Comparison of ENCODE assay signal across 8 mouse cellular contexts in the genomic region with DNA sequence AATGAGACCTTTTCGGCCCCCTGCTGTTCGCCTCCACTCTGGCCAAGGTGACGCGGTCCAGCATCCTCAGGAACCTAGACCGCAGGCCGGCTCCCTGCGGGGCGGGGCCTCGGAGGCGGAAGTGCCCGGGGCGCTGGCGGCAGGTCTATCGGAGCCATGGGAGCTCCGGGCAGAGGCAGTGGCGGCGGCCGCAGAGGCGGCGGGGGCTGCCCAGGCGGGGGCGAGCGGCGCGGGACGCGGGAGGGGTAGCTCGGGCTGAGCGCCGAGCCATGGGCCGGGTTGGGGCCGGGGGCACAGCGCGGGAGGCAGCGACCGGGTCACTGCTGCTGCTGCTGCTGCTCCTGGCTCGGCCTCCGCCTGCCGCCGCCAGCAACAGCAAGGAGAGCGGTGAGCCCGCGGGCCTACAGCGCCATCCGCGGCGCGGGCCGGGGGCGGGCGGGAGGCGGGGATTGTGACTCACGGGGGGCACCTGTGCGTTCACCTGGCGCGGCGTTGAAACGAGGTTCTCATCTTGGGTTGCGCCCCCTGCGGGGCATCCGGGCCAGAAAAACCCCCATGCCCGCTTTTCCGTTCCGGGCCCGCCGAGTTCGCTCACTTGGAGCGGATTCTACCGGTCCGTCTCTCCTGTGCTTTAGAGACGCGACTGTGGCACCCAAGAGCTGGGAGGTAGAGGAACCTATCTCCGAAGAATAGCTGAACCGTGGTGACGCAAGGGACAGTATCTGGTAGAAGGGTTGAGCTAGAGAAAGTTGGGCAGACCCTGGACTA. TPM values are rescaled to one million over a fixed set of nuclear protein-coding genes. Genes with fewer than 3 reads are reported as not detected.
DNase-seq lines count a peak whose midpoint lies in the region; ATAC-seq and TF ChIP-seq lines count a peak whose summit lies in the region.

Gene Tmem8 (plus strand): TSS at position 119 of the 768 bp plus-strand sequence.

- H3K9me3 ChIP-seq in embryonic facial prominence, embryonic 10.5 days: no peaks in the 10 kb centered on the region
- no peaks in the 10 kb centered on the region for H3K9me3 ChIP-seq in heart, embryonic 11.5 days (replicated peaks; ENCODE audit: control insufficient read depth, low read length)
- no peaks in the 10 kb centered on the region for H3K9me3 ChIP-seq in kidney, embryonic 15.5 days (replicated peaks)
- H3K9me3 ChIP-seq in liver, embryonic 12.5 days (replicated peaks): no peaks in the 10 kb centered on the region
- H3K9me3 ChIP-seq in stomach, embryonic 14.5 days (ENCODE audit: control insufficient read depth, low read depth, low read length): no peaks in the 10 kb centered on the region

- peak; percentile 66 for ATAC-seq in heart, embryonic 11.5 days (replicated peaks; ENCODE audit: insufficient number of reproducible peaks, low FRiP score, low TSS enrichment)
- ATAC-seq in kidney, embryonic 15.5 days (replicated peaks; ENCODE audit: low FRiP score): peak; percentile 63
- ATAC-seq in liver, embryonic 12.5 days: peak; percentile 74
- ATAC-seq in stomach, embryonic 14.5 days (ENCODE audit: insufficient number of reproducible peaks, insufficient read depth, low FRiP score, low read depth): peak; percentile 64

- H3K9ac ChIP-seq in heart, embryonic 11.5 days (ENCODE audit: low read depth, low read length): peak within 1 kb of the TSS; percentile 73
- H3K9ac ChIP-seq in kidney, embryonic 15.5 days: peak within 1 kb of the TSS; percentile 64
- H3K9ac ChIP-seq in liver, embryonic 12.5 days: peak within 1 kb of the TSS; percentile 80
- peak within 1 kb of the TSS; percentile 42 for H3K9ac ChIP-seq in stomach, embryonic 14.5 days (replicated peaks; ENCODE audit: low read depth, low read length)

- H3K4me2 ChIP-seq in heart, embryonic 11.5 days: peak within 1 kb of the TSS; percentile 88
- H3K4me2 ChIP-seq in kidney, embryonic 15.5 days: peak within 1 kb of the TSS; percentile 97
- peak within 1 kb of the TSS; percentile 95 for H3K4me2 ChIP-seq in liver, embryonic 12.5 days
- H3K4me2 ChIP-seq in myocyte (ENCODE audit: low read depth): peak within 1 kb of the TSS; percentile 71
- H3K4me2 ChIP-seq in stomach, embryonic 14.5 days (replicated peaks; ENCODE audit: low read depth, low read length): peak within 1 kb of the TSS; percentile 94

- peaks cover 95% of the 10 kb centered on the region for H3K27me3 ChIP-seq in embryonic facial prominence, embryonic 10.5 days (replicated peaks; ENCODE audit: low read depth, poor library complexity, severe bottlenecking)
- peaks cover 82% of the 10 kb centered on the region for H3K27me3 ChIP-seq in heart, embryonic 11.5 days (ENCODE audit: control insufficient read depth, insufficient read depth, low read length)
- H3K27me3 ChIP-seq in kidney, embryonic 15.5 days: peaks cover 91% of the 10 kb centered on the region
- H3K27me3 ChIP-seq in liver, embryonic 12.5 days (replicated peaks): peaks cover 91% of the 10 kb centered on the region
- H3K27me3 ChIP-seq in myocyte (ENCODE audit: control insufficient read depth, insufficient read depth, insufficient read length): peaks cover 43% of the 10 kb centered on the region
- peaks cover 43% of the 10 kb centered on the region for H3K27me3 ChIP-seq in stomach, embryonic 14.5 days (ENCODE audit: control insufficient read depth, insufficient read depth, low read length)

- peak within 1 kb of the TSS; percentile 66 for H3K27ac ChIP-seq in embryonic facial prominence, embryonic 10.5 days (replicated peaks)
- H3K27ac ChIP-seq in heart, embryonic 11.5 days (ENCODE audit: low read depth, low read length): no peak within 1 kb of the TSS
- peak within 1 kb of the TSS; percentile 11; the same call in 1 of the 2 replicates for H3K27ac ChIP-seq in kidney, embryonic 15.5 days
- H3K27ac ChIP-seq in liver, embryonic 12.5 days: no peak within 1 kb of the TSS
- no peak within 1 kb of the TSS for H3K27ac ChIP-seq in stomach, embryonic 14.5 days (ENCODE audit: low read length)

- H3K36me3 ChIP-seq in embryonic facial prominence, embryonic 10.5 days (replicated peaks): no peaks in the 10 kb centered on the region
- no peaks in the 10 kb centered on the region for H3K36me3 ChIP-seq in heart, embryonic 11.5 days (ENCODE audit: control insufficient read depth, insufficient read depth, low read length)
- H3K36me3 ChIP-seq in kidney, embryonic 15.5 days: no peaks in the 10 kb centered on the region
- no peaks in the 10 kb centered on the region for H3K36me3 ChIP-seq in liver, embryonic 12.5 days
- H3K36me3 ChIP-seq in myocyte (ENCODE audit: control insufficient read depth, insufficient read depth): no peaks in the 10 kb centered on the region
- H3K36me3 ChIP-seq in stomach, embryonic 14.5 days (ENCODE audit: control insufficient read depth, insufficient read depth, low read length): no peaks in the 10 kb centered on the region

- peaks cover 26% of the 10 kb centered on the region for H3K4me1 ChIP-seq in embryonic facial prominence, embryonic 10.5 days
- H3K4me1 ChIP-seq in heart, embryonic 11.5 days (ENCODE audit: control insufficient read depth, insufficient read depth, low read length): peaks cover 8% of the 10 kb centered on the region
- peaks cover 41% of the 10 kb centered on the region for H3K4me1 ChIP-seq in kidney, embryonic 15.5 days
- peaks cover 22% of the 10 kb centered on the region for H3K4me1 ChIP-seq in liver, embryonic 12.5 days
- H3K4me1 ChIP-seq in stomach, embryonic 14.5 days (ENCODE audit: control insufficient read depth, insufficient read depth, low read length): peaks cover 10% of the 10 kb centered on the region; the same call in 1 of the 2 replicates

- peak within 1 kb of the TSS; percentile 81 for H3K4me3 ChIP-seq in embryonic facial prominence, embryonic 10.5 days
- peak within 1 kb of the TSS; percentile 65 for H3K4me3 ChIP-seq in heart, embryonic 11.5 days (ENCODE audit: low read depth, low read length)
- peak within 1 kb of the TSS; percentile 70 for H3K4me3 ChIP-seq in kidney, embryonic 15.5 days (replicated peaks)
- peak within 1 kb of the TSS; percentile 73 for H3K4me3 ChIP-seq in liver, embryonic 12.5 days
- no peak within 1 kb of the TSS for H3K4me3 ChIP-seq in myocyte
- peak within 1 kb of the TSS; percentile 60 for H3K4me3 ChIP-seq in stomach, embryonic 14.5 days (ENCODE audit: low read depth, low read length)

- peak; percentile 81 for DNase-seq in 3134 (ENCODE audit: extremely low read depth, insufficient read length, low spot score)
- peak; percentile 69 to 71 for DNase-seq in adrenal gland, adult 18-20 months (ENCODE audit: low spot score in 2 of 2)
- peak; percentile 77 for DNase-seq in embryonic facial prominence, embryonic 10.5 days (ENCODE audit: low spot score)

- TF ChIP-seq POLR2A in myocyte (IDR thresholded peaks at IDR 0.05; ENCODE audit: insufficient read length, low read depth): no peak

- no peak within 1 kb of the TSS for H3ac ChIP-seq in myocyte (ENCODE audit: control insufficient read depth, insufficient read length)

- WGBS in embryonic facial prominence, embryonic 10.5 days: under 1% methylated on average over 75 of the region's 75 CpGs
- under 1% methylated on average over 57 of the region's 75 CpGs for WGBS in heart, embryonic 11.5 days (ENCODE audit: insufficient replicate concordance)
- under 1% methylated on average over 57 of the region's 75 CpGs for WGBS in kidney, embryonic 15.5 days
- WGBS in liver, embryonic 12.5 days (ENCODE audit: insufficient replicate concordance): 1% methylated on average over 75 of the region's 75 CpGs
- under 1% methylated on average over 72 of the region's 75 CpGs for WGBS in stomach, embryonic 14.5 days

- no peaks in the 10 kb centered on the region for H3K79me2 ChIP-seq in myocyte (ENCODE audit: control insufficient read depth, insufficient read depth)

TF ChIP-seq in myocyte, 11 proteins besides CTCF, POLR2A, EP300 and RAD21:
- TF ChIP-seq REST (IDR thresholded peaks at IDR 0.05; ENCODE audit: insufficient read depth, insufficient read length) (no peak), E2F4 (IDR thresholded peaks at IDR 0.05; ENCODE audit: insufficient read depth) (no peak), USF1 (IDR thresholded peaks at IDR 0.05; ENCODE audit: low read depth) (no peak), SRF (IDR thresholded peaks at IDR 0.05; ENCODE audit: control insufficient read depth, insufficient read length, low read depth) (no peak), MYOD1 (IDR thresholded peaks at IDR 0.05; ENCODE audit: control insufficient read depth in 1 of 3, insufficient read length in 2 of 3, low read depth in 2 of 3) (no peak), TCF12 (IDR thresholded peaks at IDR 0.05; ENCODE audit: insufficient read depth, poor library complexity, severe bottlenecking) (no peak), MAX (IDR thresholded peaks at IDR 0.05; ENCODE audit: low read depth) (no peak), CEBPB (IDR thresholded peaks at IDR 0.05; ENCODE audit: insufficient read depth, poor library complexity, severe bottlenecking) (no peak), MYOG (IDR thresholded peaks at IDR 0.05; ENCODE audit: control insufficient read depth in 1 of 3, insufficient read depth in 1 of 3, insufficient read length in 2 of 3, low read depth in 2 of 3) (no peak), TCF3 (IDR thresholded peaks at IDR 0.05; ENCODE audit: insufficient read length, low read depth) (no peak), POLR2AphosphoS2 (IDR thresholded peaks at IDR 0.05; ENCODE audit: insufficient read length, low read depth) (no peak)

RNA-seq across cellular contexts. Expression of gene Tmem8, which starts in this region (rescaled TPM):
- total RNA-seq in adrenal gland, adult 18-20 months (2021): 1 to 10 TPM; 6.4 to 7.6 TPM
- polyA plus RNA-seq in embryonic facial prominence, embryonic 10.5 days (2016; fragmentation: Nextera tagmentation; extraction: Ambion mirVana): 1.2 TPM in 2 replicates
- polyA plus RNA-seq in heart, embryonic 11.5 days (2014; fragmentation: Nextera tagmentation; extraction: Ambion mirVana): 0.20 and 0.33 TPM in 2 replicates
- 3.8 and 5.1 TPM in 2 replicates for polyA plus RNA-seq in kidney, embryonic 15.5 days (2015; fragmentation: Nextera tagmentation; extraction: Ambion mirVana)
- 1.9 and 2.2 TPM in 2 replicates for polyA plus RNA-seq in liver, embryonic 12.5 days (2016; fragmentation: Nextera tagmentation; extraction: Ambion mirVana)
- polyA plus RNA-seq in myocyte (2012; fragmentation: generic; extraction: Trizol): 1.5 TPM
- polyA plus RNA-seq in stomach, embryonic 14.5 days (2014; fragmentation: Nextera tagmentation; extraction: Ambion mirVana): 2.9 and 3.9 TPM in 2 replicates

Comparison
In these comparisons a context has a peak if more than half of its experiments do, and no peak if none do; other contexts are left out.
1. Peak in ATAC-seq, H3K4me3 ChIP-seq, H3K9ac ChIP-seq and H3K4me2 ChIP-seq in heart, embryonic 11.5 days; RNA of the gene not detected or under 1 TPM.
2. H3K27ac ChIP-seq: peak in embryonic facial prominence, embryonic 10.5 days (single experiment) and kidney, embryonic 15.5 days (single experiment); none in heart, embryonic 11.5 days (single experiment), liver, embryonic 12.5 days (single experiment) and stomach, embryonic 14.5 days (single experiment).
3. Peak in every context shown above with its lines, with median percentiles within 50 percentile points of each other: DNase-seq, ATAC-seq, H3K4me2 ChIP-seq and H3K9ac ChIP-seq.